29 mouse cellular contexts compared by ENCODE assay signal in genomic region chr11:56961751-56962150, GRCm38 (mm10). TPM values are rescaled to one million over a fixed set of nuclear protein-coding genes. Genes with fewer than 3 reads are reported as not detected.
"Had no signal": no experiment of that assay in that cellular context is flagged by ENCODE, and none has a peak within 500 bp of the region (broad histone marks: within the 10 kb centered on the region; RNA-seq: fewer than 3 reads in every experiment).

No protein-coding gene starts in this region.

- H3K4me2 ChIP-seq: heart, embryonic 13.5 days; heart, embryonic 15.5 days; hindbrain, embryonic 12.5 days; hindbrain, embryonic 14.5 days; intestine, embryonic 15.5 days; kidney, embryonic 15.5 days; limb, embryonic 12.5 days; liver, embryonic 11.5 days; liver, embryonic 13.5 days; liver, embryonic 15.5 days had no signal

- H3K27me3 ChIP-seq: heart, embryonic 15.5 days; hindbrain, embryonic 12.5 days; intestine, embryonic 15.5 days; kidney, embryonic 15.5 days; limb, embryonic 12.5 days; liver, embryonic 13.5 days; liver, embryonic 15.5 days had no signal

- H3K4me1 ChIP-seq: heart, embryonic 13.5 days; heart, embryonic 15.5 days; hindbrain, embryonic 10.5 days; hindbrain, embryonic 12.5 days; intestine, embryonic 15.5 days; kidney, embryonic 15.5 days; limb, embryonic 10.5 days; limb, embryonic 12.5 days; liver, embryonic 13.5 days; liver, embryonic 15.5 days had no signal

- H3K4me3 ChIP-seq: heart, embryonic 13.5 days; heart, embryonic 15.5 days; hindbrain, embryonic 10.5 days; hindbrain, embryonic 12.5 days; intestine, embryonic 15.5 days; kidney, embryonic 15.5 days; left cerebral cortex, adult 2 months; limb, embryonic 10.5 days; limb, embryonic 12.5 days; liver, embryonic 13.5 days; liver, embryonic 15.5 days had no signal

- ATAC-seq: forebrain, postnatal 0 days; hindbrain, embryonic 16.5 days; inflammation-experienced regulatory T-cells, adult 6 months; intestine, embryonic 15.5 days; intestine, postnatal 0 days; liver, postnatal 0 days had no signal

- H3K9me3 ChIP-seq: heart, embryonic 15.5 days; hindbrain, embryonic 10.5 days; hindbrain, embryonic 12.5 days; intestine, embryonic 15.5 days; kidney, embryonic 15.5 days; limb, embryonic 10.5 days; limb, embryonic 12.5 days; liver, embryonic 13.5 days; liver, embryonic 15.5 days had no signal

- H3K36me3 ChIP-seq: heart, embryonic 13.5 days; heart, embryonic 15.5 days; hindbrain, embryonic 10.5 days; hindbrain, embryonic 12.5 days; intestine, embryonic 15.5 days; kidney, embryonic 15.5 days; limb, embryonic 10.5 days; limb, embryonic 12.5 days; liver, embryonic 13.5 days; liver, embryonic 15.5 days had no signal

- H3K9ac ChIP-seq: forebrain, postnatal 0 days; heart, embryonic 13.5 days; heart, embryonic 15.5 days; hindbrain, embryonic 12.5 days; hindbrain, embryonic 14.5 days; intestine, embryonic 15.5 days; kidney, embryonic 15.5 days; limb, embryonic 12.5 days; liver, embryonic 13.5 days; liver, embryonic 15.5 days; liver, postnatal 0 days had no signal

- H3K27ac ChIP-seq: heart, embryonic 13.5 days; heart, embryonic 15.5 days; hindbrain, embryonic 10.5 days; hindbrain, embryonic 12.5 days; hindbrain, embryonic 14.5 days; intestine, embryonic 15.5 days; kidney, embryonic 15.5 days; kidney, postnatal 0 days; left cerebral cortex, adult 2 months; limb, embryonic 10.5 days; limb, embryonic 12.5 days; liver, embryonic 13.5 days; liver, embryonic 15.5 days had no signal

- DNase-seq: forebrain, postnatal 0 days; gastrocnemius, postnatal 14 days; gastrocnemius, postnatal 36 days; kidney, adult 18-20 months; kidney, adult 8-10 months; kidney, postnatal 14 days; kidney, postnatal 36 days; layer of hippocampus, adult 9-11 months; layer of hippocampus, postnatal 36 days; liver; liver, embryonic 13.5 days; liver, postnatal 0 days; lung, adult 2 months had no signal

RNA-seq across cellular contexts. Expression of gene Gria1, which starts 49.4 kb away (rescaled TPM):
- polyA plus RNA-seq: inflammation-experienced regulatory T-cells, adult 6 months; liver, postnatal 0 days had no signal
